Mouse (Mus musculus) cerebellum, adult 2 months (tissue): Measurements from ENCODE around the gene AC161166.1. TPM values are rescaled to one million over a fixed set of nuclear protein-coding genes. Genes with fewer than 3 reads are reported as not detected.
"Not testable (repeated sequence)": the region's sequence is repeated elsewhere in the genome, so short reads cannot be mapped to it uniquely, and the experiment has no call there.

Source experiments
- DNase-seq, 2 experiments: peaks; one replicate each; pipeline ENCODE4 v3.0.0; 2021
- H3K27ac ChIP-seq: fragments of 200-500 bp; 2 replicates; pipeline ENCODE4 v1.5.1; 2012; ENCODE audit warnings: low read length, control low read depth, inconsistent platforms; ENCODE audit not compliant: insufficient read depth
- H3K27me3 ChIP-seq: fragments of 200-500 bp; 2 replicates; pipeline ENCODE4 v1.6.1; 2012; ENCODE audit warnings: inconsistent platforms, mild to moderate bottlenecking, low read length, moderate library complexity; ENCODE audit not compliant: control insufficient read depth, insufficient read depth
- H3K4me1 ChIP-seq: fragments of 200-500 bp; 2 replicates; pipeline ENCODE4 v1.6.1; 2011; ENCODE audit warnings: low read length; ENCODE audit not compliant: control insufficient read depth, insufficient read depth
- H3K4me3 ChIP-seq: fragments of 200-500 bp; replicated peaks from 2 replicates; pipeline ENCODE3; 2011; ENCODE audit warnings: mild to moderate bottlenecking, low read depth, low read length, control low read depth; ENCODE audit not compliant: insufficient read depth
- CTCF ChIP-seq: fragments of 200-500 bp; IDR thresholded peaks from 2 replicates; pipeline ENCODE4 v1.5.1; 2011; ENCODE audit warnings: low read depth, mild to moderate bottlenecking, control low read depth, low read length, moderate library complexity, borderline replicate concordance; ENCODE audit not compliant: insufficient read depth
- POLR2A ChIP-seq: fragments of 200-500 bp; IDR thresholded peaks from 2 replicates; pipeline ENCODE4 v1.6.1; 2011; ENCODE audit warnings: low read length, control low read depth, borderline replicate concordance; ENCODE audit not compliant: insufficient read depth
- whole genome bisulfite sequencing: fragments of 180-500 bp; shearing (Covaris S2); methylation state at CpG from one replicate; pipeline ENCODE4 v1.1.7; 2018; 5-methylcytosine and 5-hydroxymethylcytosine counted together
- polyA plus RNA-seq: library from polyadenylated mRNA; depleted of rRNA; stranded (reverse); fragments of >200 nt; gene quantifications from 2 replicates; pipeline ENCODE4 v1.2.3, GENCODE M21; 2012

Gene AC161166.1
- polyA plus RNA-seq, 1 experiment = not detected

DNA sequence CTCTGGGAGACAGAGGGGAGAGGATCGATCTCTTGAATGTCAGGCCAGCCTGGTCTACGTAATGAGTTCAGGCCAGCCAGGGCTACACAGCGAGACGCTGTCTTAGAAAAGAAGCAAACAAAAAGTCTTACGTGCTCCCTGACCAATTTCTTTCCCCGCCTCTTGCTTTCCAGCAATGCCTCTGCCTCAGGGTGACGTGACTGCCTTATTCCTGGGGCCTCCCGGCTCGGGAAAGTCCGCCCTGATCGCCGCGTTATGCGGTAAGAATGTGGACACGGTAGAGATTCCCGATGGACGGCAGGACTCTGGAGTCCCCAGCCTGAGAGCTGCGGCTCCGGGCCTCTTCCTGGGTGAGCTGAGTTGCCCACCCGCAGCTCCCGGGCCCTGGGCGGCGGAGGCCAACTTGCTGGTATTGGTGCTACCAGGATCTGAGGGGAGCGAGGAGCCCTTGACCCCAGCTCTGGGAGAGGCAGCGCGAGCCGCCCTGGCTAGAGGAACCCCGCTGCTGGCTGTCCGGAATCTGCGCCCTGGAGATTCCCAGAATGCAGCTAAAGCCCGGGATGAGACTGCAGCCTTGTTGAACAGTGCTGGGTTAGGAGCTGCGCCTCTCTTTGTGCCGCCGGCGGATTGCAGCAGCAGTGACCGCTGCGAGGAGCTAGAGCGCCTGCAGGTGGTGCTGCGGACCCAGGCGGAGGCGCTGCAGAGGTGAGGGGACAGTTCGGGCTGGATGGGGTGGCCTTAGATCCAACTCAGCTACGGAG lies 19.1 kb upstream of the AC161166.1 start:
- H3K27me3 ChIP-seq = no peaks in the 10 kb centered on the region
- TF ChIP-seq POLR2A = no peak
- peak; percentile 73 for TF ChIP-seq CTCF
- peak overlapping the region; percentile 79 for H3K27ac ChIP-seq
- under 1% methylated on average over 43 of the region's 43 CpGs for WGBS
- peak; percentile 84 to 86 for DNase-seq
- H3K4me3 ChIP-seq = peak overlapping the region; percentile 71
- H3K4me1 ChIP-seq = peaks cover 14% of the 10 kb centered on the region

DNA sequence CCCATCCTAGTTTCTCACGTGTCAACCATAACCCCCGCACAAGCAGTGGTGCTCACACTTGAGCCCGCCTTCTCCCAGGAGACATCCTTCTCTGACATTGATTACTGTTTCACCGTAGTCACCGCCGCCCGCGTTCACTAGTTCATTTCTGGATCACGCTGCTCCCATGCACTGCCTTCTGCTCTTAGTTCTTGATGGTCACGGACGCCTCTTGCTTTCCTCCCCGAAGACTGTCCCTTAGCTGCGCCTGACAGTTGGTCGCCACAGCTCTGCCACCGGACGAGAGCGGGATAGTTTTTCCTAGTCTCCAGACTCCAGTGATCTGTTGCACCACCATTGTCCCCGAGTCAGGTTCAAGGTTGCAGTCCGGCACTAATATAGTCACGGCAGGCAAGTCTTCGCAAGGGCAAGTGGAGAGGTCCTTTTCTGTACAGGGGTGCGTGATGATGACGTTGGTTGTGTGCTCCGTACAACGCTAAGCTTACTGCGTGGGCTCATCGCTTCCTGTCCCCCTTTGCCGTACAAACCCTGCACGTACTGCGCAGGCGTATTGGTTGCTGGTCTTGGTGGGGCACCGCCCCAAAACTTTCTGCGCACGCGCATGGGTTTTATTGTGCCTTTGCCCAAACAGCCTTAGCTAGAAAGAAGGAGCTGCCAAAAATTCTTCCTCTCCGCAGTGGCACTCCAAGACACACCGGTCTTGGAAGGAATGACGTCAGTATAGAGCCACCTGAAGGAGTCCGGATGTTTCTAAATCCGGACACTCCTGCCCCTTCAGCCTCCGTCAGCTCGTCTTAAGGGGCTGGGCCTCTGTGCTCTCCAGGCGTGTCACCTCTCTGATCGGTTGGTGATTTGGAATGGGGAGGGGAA lies 18.0 kb upstream of the AC161166.1 start, which contains the start of gene Irgq:
Gene Irgq (plus strand): TSS at position 628 of the 870 bp plus-strand sequence.
- H3K4me1 ChIP-seq = peaks cover 23% of the 10 kb centered on the region
- peak; percentile 76; the same call in 1 of the 2 replicates for TF ChIP-seq POLR2A
- no peak for TF ChIP-seq CTCF
- DNase-seq = peak; percentile 99
- H3K4me3 ChIP-seq = peak within 1 kb of the TSS; percentile 71
- WGBS = under 1% methylated on average over 44 of the region's 44 CpGs
- no peaks in the 10 kb centered on the region for H3K27me3 ChIP-seq
- peak within 1 kb of the TSS; percentile 81 for H3K27ac ChIP-seq

DNA sequence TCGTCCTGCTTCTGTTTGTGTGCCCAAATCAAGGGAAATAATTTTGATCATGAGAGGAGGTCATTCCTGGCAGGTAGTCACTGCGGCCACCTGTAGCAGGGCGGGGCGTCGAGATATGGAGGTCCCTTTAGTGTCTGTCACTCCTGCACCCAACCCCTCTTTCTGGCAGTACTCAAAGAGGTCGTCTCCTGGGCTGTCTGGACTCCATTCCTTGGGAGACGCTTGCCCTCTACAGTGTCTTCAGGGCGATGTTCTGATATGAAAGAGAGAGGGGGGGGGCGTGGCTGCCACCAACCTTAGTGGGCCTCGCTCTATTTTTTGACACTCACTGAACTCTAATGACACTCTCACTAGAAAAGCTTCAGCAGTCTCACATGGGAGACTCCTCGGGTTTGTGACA lies 17.3 kb upstream of the AC161166.1 start:
- no peak for TF ChIP-seq POLR2A

DNA sequence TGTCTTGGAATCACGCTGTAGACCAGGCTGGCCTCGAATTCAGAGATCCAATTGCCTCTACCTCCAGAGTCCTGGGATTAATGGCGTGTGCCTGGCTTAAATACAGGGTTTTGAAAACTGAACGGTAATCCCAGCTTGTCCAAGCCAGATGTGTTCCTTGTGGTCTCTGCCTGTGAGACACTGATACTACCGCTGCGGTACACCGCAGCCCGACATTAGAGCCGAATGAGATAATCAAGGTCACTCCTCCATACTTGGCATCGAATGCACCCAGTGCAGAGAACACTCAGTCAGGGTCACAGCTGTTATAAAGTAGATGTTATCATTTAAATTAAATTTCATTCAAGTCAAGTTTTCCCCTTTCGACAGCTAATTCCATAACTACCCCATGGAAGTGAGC lies 16.6 kb upstream of the AC161166.1 start:
- 92% methylated on average over 11 of the region's 11 CpGs for WGBS
- Histone ChIP-seq H3K27ac (no peak overlapping the region), H3K4me3 (no peak overlapping the region), H3K4me1 (peaks cover 26% of the 10 kb centered on the region), H3K27me3 (no peaks in the 10 kb centered on the region)
- TF ChIP-seq CTCF (no peak), POLR2A (no peak)
- DNase-seq = no peak

More for the DNA sequence above, 17.3 kb upstream of the AC161166.1 start:
- 49% methylated on average over 11 of the region's 11 CpGs for WGBS
- no peak for DNase-seq
- H3K4me1 ChIP-seq = peaks cover 26% of the 10 kb centered on the region
- H3K27me3 ChIP-seq = no peaks in the 10 kb centered on the region
- H3K27ac ChIP-seq = peak overlapping the region; percentile 81
- H3K4me3 ChIP-seq = peak overlapping the region; percentile 71

DNA sequence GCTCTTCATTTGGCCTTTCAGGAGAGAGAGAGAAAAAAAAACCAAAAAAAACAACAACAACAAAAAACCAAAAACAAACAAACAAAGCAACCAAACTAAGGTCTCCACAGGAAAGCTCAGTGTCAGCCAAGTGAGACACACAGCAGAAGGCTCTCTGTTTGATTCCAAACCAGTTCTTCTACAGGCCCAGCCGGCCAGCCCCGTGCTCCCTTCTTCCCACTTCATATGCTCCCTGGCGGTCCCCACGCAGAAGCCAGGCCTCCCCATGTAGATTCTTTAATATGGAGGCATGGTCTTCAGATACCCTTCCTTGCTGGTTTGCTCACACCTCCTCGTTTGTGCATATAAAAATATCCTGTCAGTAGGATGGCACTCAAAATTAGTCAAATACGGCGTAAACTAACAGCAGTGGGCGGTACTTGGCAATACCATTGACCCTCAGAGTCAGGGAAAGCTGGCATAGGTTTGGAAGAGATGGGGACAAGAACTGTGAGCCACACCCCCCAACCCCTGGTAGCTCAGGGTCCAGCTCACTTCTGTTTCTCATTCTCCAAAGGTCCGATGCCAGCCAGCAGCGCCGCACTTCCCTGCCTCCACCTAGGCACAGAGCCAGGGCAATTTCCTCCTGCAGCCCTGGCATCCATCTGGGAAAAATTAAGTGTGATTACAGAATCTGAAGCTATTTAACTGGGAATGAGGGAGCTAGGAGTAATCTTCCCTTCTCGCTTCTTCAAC lies 13.6 kb upstream of the AC161166.1 start:
- H3K4me3 ChIP-seq = no peak overlapping the region
- DNase-seq = peak; percentile 82 to 84
- peaks cover 20% of the 10 kb centered on the region for H3K4me1 ChIP-seq
- peak overlapping the region; percentile 53 for H3K27ac ChIP-seq
- WGBS = 14% methylated on average over 12 of the region's 12 CpGs
- H3K27me3 ChIP-seq = no peaks in the 10 kb centered on the region
- TF ChIP-seq CTCF (no peak), POLR2A (no peak)

DNA sequence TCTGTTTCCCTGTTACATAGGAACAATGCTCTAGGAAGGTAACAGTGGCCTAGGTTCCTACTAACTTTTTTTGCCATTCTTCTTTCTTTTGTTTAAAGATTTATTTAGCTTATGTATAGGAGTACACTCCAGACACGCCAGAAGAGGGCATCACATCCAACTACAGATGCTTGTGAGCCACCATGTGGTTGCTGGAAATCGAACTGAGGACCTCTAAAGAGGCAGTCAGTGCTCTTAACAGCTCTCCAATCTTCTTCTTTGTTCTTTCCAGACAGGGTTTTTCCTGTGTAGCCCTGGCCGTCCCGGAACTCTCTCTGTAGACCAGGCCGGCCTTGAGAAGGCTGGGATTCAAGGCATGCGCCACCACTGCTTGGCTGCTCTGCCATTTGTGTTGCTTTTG lies 12.7 kb upstream of the AC161166.1 start:
- 81% methylated on average over 6 of the region's 6 CpGs for WGBS
- no peaks in the 10 kb centered on the region for H3K27me3 ChIP-seq
- no peak for DNase-seq
- TF ChIP-seq POLR2A = no peak
- no peak for TF ChIP-seq CTCF
- H3K4me3 ChIP-seq = no peak overlapping the region
- H3K27ac ChIP-seq = no peak overlapping the region
- peaks cover 20% of the 10 kb centered on the region for H3K4me1 ChIP-seq

DNA sequence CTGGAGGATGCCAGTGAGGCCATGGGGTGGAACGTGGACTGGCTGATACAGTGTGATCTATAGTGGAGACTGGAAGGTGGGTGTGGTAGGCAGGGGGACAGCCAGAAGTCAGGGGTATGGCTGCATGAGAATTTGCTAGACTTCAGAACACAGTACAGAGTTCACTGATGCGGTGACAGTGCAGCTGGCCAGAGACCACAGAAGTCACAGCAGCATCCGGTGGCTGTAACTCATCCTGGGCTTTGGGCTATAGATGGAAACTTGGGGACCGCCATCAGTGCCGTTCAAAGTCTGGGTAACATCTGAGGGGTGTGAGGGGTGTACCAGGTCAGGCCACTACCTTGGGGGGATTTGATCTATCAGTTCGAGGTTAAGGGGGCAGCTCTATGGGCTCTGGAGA lies 11.5 kb upstream of the AC161166.1 start:
- WGBS = 63% methylated on average over 6 of the region's 6 CpGs
- no peak for DNase-seq
- Histone ChIP-seq H3K4me3 (no peak overlapping the region), H3K27me3 (no peaks in the 10 kb centered on the region), H3K27ac (no peak overlapping the region), H3K4me1 (peaks cover 20% of the 10 kb centered on the region)
- TF ChIP-seq POLR2A (no peak), CTCF (no peak)

DNA sequence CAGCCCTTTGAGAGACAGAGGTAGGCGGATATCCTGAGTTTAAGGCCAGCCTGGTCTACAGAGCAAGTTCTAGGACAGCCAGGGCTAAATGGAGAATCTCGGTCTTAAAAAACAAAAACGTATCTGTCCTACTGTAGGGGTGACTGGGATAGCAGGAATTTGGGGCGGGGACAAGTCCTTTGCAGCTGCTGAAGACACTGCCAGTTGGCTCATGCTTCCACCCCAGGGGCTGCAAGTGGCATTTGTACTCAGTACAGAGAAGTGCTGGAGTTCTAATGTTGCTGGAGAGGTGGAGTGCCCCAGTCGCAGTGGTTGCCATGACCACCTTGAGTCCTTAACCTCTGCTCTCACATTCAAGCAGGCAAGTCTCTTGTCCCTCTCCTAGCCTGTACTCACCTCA lies 10.6 kb upstream of the AC161166.1 start:
- no peak overlapping the region for H3K4me3 ChIP-seq
- DNase-seq = no peak
- 44% methylated on average over 5 of the region's 5 CpGs for WGBS

DNA sequence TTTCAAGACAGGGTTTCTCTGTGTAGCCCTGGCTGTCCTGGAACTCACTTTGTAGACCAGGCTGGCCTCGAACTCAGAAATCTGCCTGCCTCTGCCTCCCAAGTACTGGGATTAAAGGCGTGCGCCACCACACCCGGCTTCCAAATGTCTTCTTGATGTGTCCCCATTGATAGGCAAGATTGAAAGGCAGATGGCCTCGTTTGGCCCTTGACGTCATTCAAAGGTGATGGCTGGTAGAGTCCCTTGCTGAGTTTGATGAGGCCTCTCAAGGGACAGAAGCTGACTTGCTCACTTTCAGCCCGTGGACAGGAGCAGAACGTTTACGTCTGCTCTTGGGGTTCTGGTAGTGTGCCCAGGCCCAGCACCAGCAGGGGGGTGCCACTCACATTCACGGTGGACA lies 7.8 kb upstream of the AC161166.1 start:
- not testable (repeated sequence) for H3K27ac ChIP-seq, H3K4me1 ChIP-seq, H3K4me3 ChIP-seq, DNase-seq, H3K27me3 ChIP-seq
- 43% methylated on average over 10 of the region's 10 CpGs for WGBS

More for the DNA sequence above, 10.6 kb upstream of the AC161166.1 start:
- H3K4me1 ChIP-seq = peaks cover 20% of the 10 kb centered on the region
- TF ChIP-seq POLR2A (no peak), CTCF (no peak)
- H3K27me3 ChIP-seq = no peaks in the 10 kb centered on the region
- H3K27ac ChIP-seq = no peak overlapping the region
